Mouse (Mus musculus) left cerebral cortex, postnatal 4 days (tissue): ENCODE results near the gene Scube3. TPM values are rescaled to one million over a fixed set of nuclear protein-coding genes. Genes with fewer than 3 reads are reported as not detected.

Experiments used
- DNase-seq: peaks from one replicate; pipeline ENCODE4 v3.0.0-alpha.2; 2022
- intact Hi-C: fragments of 180-260 bp; cut with DNase I; formaldehyde crosslinking; loops from one replicate; pipeline ENCODE4 v1.15.1; 2025
- total RNA-seq, 2 experiments: library from RNA; stranded (reverse); gene quantifications; 2 replicates each; pipeline ENCODE4 v1.2.3; 2021

Gene Scube3
- total RNA-seq = 10 to 100 TPM; 15.0 to 15.9 TPM

DNA sequence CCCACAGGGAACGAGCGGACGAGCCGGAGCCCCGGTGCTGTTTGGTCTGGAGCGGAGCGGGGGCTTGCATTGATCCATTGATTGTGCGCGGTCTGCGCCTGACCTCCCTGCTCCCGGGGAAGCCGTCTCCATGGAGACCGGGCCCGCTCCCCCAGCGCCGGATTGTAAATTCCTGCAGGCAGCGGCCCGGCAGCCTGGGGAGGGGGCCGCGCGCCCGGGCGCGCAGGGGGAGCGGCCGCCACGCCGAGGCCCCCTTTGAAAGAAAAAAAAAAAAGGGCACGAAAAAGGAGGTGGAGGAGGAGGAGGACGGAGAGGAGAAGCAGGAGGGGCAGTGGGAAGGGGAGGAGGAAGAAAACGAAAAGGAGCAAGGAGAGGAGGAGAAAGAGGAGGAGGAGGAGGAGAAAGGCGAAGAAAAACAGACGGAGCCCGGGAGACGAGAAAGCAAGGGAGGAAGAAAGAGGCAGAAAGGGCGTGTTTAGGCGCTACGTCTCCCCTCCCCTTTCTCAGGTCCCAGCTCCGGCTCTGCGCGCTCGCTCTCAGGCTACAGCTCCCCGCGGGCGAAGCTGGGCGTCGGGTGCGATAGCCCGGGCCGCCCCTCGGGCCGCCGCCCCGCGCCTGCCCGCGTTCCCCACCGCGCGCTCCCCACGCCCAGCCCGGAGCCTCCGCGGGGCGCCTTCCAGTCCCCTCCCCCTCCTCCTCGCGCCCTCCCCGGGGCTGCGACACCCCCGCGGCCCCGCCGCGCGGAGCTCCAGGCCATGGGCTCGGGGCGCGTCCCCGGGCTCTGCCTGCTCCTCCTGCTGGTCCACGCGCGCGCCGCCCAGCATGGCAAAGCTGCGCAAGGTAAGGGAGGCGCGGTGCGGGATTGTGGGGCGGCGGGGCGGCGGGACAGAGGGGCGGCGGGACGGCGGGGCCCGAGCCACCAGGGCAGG, at the start of gene Scube3:
TSS of gene Scube3 (plus strand) at position 371 of the 929 bp plus-strand sequence.
- intact Hi-C loops = no loop called here
- DNase-seq = no peak

GRCm38 (mm10) chr17:28092297-28092696, 49.6 kb upstream of the Scube3 start:
- no peak for DNase-seq
- intact Hi-C loops = no loop called here

DNA sequence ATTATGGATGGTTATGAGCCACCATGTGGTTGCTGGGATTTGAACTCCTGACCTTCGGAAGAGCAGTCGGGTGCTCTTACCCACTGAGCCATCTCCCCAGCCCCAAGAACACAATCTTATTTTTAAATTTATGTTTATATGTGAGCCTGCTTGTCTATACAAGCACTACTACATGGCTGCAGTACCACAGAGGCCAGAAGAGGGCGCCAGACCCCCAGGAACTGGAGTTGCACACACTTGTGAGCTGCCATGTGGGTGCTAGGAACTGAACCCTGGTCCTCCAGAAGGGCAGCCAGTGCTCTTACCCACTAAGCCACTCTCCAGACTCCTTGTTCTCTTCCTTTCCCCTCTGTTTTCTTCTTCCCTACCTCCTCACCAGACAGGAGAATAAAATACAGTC, 48.1 kb upstream of the Scube3 start:
- intact Hi-C loops = no loop called here

DNA sequence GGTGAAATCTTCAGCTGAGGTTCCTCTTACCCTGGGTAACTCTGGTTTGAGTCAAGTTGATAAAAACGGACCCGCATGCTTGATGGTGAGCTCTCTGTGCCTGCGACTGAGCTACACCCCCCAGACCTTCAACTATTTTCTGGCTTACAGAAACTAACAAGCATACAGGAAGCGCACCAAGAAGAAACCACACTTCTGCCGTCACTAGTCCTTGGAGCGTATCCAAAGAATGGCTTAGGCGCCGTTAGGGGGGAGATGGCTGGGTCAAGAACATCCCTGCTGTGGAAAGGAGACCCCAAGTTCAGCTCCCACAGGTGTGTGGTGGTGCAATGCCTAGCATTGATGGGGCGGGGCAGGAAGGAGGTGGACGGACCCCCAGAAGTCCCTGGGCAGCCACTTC, 45.5 kb upstream of the Scube3 start:
- DNase-seq = no peak
- intact Hi-C loops = no loop called here

More for the DNA sequence above, 48.1 kb upstream of the Scube3 start:
- DNase-seq = no peak

- intact Hi-C loops = no loop called here
- no peak for DNase-seq
Measured at GRCm38 (mm10) chr17:28097308-28097707, 44.6 kb upstream of the Scube3 start.

GRCm38 (mm10) chr17:28099086-28099485, 42.9 kb upstream of the Scube3 start:
- intact Hi-C loops = no loop called here

DNA sequence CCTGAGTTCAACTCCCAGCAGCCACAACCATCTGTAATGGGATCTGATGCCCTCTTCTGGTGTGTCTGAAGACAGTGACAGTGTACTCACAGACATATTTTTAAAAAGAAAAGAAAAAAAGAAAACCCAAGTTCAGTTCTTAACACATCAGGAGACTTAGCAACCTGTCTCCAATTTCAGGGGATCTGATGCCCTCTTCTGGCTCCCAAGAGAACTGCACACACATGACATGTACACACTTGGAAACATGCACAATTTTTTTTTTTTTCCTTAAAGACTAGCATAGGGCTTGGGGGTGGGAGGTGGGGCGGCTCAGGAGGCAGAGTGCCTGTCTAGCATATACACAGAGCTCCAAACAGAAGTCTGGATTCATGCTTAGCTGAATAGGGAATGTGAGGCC, 41.3 kb upstream of the Scube3 start:
- intact Hi-C loops = no loop called here
- no peak for DNase-seq

More at GRCm38 (mm10) chr17:28099086-28099485, 42.9 kb upstream of the Scube3 start:
- DNase-seq = no peak

DNA sequence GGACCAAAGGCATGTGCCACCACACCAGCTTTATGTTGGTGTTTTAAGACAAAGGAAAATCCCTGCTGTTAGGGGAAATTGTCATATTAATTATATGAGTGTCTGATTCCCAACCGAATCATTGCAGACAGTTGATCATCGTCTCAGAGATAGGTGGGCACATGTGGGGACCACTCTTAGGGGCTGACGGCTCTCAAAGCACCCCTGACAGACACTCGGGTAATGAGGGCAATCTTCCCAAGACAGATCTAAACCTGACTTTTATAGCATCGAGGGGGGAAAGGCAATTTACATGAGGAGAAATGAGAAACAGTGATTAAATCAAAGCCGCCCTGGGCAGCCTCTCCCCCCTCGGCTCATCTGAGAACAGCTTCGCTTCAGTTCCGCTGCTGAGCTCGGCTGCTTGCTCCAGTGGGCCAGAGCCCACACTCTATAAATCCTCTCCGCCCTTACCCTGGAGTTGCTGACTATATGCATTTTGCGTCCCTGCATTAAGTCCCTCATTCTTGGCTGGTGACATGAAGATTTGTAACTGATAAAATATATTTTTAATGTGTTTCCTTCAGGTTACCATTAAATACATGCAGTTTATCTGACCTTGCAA, 40.6 kb upstream of the Scube3 start:
- intact Hi-C loops = no loop called here
- DNase-seq = no peak

- DNase-seq = no peak
- intact Hi-C loops = no loop called here
Measured at GRCm38 (mm10) chr17:28101902-28102319, 40.0 kb upstream of the Scube3 start.

DNA sequence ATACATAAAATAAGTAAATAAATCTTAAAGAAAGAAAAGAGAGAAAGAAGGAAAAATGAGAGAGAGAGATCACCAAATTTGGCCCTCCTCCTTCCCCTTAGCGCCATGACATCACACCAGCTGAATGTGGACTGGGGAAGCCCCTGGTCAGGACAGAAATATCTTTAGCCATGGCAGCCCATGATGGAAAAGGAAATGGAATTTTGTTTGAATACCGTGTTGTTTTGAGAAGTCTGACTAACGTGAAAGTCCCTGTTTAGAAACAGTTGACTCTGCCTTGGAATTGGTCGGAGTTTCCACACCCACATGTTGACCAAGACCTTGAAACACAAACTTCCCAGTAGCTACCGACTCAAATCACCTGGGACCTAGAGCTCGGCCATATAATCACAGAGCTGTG, 37.5 kb upstream of the Scube3 start:
- no peak for DNase-seq
- intact Hi-C loops = no loop called here

DNA sequence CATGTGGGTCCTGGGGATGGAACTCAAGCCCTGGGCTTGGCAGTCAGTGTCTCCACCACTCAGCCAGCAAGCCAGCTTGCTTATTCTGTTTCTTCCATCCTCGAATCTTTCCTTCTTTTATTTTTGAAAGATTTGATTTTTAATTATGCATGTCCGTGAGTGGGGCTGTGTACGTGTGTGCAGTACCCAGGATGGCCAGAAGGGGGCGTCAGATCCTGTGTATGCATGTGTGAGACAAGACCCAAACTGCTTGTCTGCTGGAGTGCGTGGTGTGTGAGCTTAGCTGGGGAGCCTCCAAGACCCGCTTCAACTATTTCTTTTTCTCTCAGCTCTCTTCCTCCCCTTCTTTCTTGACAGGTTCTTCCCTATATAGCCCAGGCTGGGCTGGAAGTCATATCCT, 35.6 kb upstream of the Scube3 start:
- DNase-seq = peak; percentile 24
- intact Hi-C loops = no loop called here

- intact Hi-C loops = no loop called here
- DNase-seq = no peak
Measured at GRCm38 (mm10) chr17:28107275-28107674, 34.7 kb upstream of the Scube3 start.

- DNase-seq = no peak
- intact Hi-C loops = no loop called here
Measured at GRCm38 (mm10) chr17:28112266-28112665, 29.7 kb upstream of the Scube3 start.

DNA sequence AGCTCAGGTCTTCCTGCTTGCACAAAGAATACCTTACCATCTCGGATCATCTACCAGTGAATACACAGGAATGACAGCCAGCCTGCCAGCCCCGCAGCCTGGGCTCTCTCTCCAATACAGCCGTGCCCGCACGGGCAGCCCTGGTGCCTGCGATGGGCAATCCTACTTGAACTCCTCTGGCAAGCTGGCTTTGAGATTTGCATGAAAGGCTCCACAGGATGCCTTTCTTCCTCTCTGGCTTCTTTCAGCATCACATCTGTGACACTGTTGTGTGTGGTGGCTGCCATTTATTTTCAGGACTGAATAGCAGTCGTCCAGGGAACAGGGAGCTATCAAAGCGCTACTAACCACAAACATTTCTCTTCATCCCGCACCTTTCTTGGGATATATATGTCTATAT, 25.6 kb upstream of the Scube3 start:
- intact Hi-C loops = no loop called here
- DNase-seq = no peak

DNA sequence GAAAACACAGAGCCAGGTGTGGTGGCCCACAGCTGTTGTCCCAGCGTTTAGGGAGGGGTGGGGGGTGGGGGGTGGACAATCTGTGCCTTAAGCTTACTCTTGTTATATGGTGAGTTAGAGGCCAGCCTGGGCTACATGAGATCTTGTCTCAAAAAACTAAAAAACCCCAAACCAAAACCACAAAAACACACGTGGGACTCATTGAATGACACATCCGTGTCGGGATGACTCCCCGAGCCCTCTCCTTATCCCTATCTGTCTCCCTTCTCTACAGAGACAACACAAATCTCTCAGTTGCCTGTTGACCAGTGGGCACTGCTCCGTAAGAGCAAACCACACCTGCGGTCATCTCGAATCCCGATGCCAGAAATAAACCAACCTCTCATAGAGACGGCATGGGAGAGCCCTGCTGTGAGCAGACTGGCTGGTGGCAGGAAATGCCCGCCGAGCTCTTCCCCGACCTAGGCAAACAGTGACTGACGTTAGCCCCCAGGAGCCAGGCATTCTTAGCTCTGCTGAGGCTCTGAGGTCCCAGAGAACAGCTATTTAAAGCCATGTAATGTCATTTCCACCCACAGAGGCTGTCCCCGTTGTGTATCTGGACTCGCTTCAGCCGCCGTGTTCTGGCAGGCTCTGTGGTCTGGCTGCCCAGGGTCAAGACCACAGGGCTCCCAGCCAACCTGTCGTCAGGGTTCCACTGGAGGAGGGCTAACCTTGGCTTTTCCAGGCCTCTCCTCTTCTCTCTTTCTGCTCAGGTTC, 24.3 kb upstream of the Scube3 start:
- intact Hi-C loops = no loop called here
- DNase-seq = no peak

GRCm38 (mm10) chr17:28120460-28120859, 21.5 kb upstream of the Scube3 start:
- no peak for DNase-seq
- intact Hi-C loops = no loop called here

GRCm38 (mm10) chr17:28122949-28123348, 19.0 kb upstream of the Scube3 start:
- intact Hi-C loops = no loop called here
- DNase-seq = no peak

- intact Hi-C loops = no loop called here
- no peak for DNase-seq
Measured at GRCm38 (mm10) chr17:28123627-28124026, 18.3 kb upstream of the Scube3 start.

DNA sequence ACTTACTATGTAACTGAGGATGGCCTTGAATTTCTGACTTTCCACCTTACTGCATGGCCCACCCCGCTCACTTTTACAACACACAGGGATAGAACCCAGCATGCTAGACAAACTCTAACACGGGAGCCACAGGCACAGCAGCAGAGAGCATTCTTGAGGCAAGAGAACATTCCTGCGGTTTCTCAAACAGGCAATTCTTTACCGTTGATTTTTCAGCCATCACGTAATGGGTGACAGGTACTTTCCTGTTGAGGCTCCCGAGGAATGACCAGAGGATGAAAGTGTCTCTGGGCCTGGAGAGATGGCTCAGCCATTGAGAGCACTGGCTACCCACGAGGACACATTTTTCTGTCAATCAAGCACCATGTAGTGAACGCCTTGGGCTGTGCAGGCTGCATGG, 17.6 kb upstream of the Scube3 start:
- DNase-seq = no peak
- intact Hi-C loops = no loop called here

- intact Hi-C loops = loop anchor here (10.0 kb wide), 1 partner anchor 45 kb away; the partner anchor contains the start of gene Tcp11
- no peak for DNase-seq
Measured at GRCm38 (mm10) chr17:28129796-28130195, 12.1 kb upstream of the Scube3 start.
